Mouse (Mus musculus) C2C12 (cell line): Measurements from ENCODE around the gene Cmss1.

Experiments
- CEBPB ChIP-seq: IDR thresholded peaks from one replicate; pipeline ENCODE4 v1.6.1; 2011; ENCODE audit warnings: low read depth, mild to moderate bottlenecking, control low read depth, moderate library complexity
- CTCF ChIP-seq: IDR thresholded peaks from one replicate; pipeline ENCODE4 v1.5.1; 2011; ENCODE audit not compliant: control insufficient read depth, insufficient read depth, insufficient read length
- FOSL1 ChIP-seq: IDR thresholded peaks from one replicate; pipeline ENCODE4 v1.8.0; 2011; ENCODE audit warnings: mild to moderate bottlenecking, low read length; ENCODE audit not compliant: poor library complexity, insufficient read depth, severe bottlenecking
- MAX ChIP-seq: IDR thresholded peaks from one replicate; pipeline ENCODE4 v1.6.1; 2011; ENCODE audit warnings: mild to moderate bottlenecking, control low read depth
- MYOD1 ChIP-seq: IDR thresholded peaks from one replicate; pipeline ENCODE4 v1.6.1; 2011; ENCODE audit warnings: low read depth; ENCODE audit not compliant: control insufficient read depth, insufficient read length
- MYOG ChIP-seq: IDR thresholded peaks from one replicate; pipeline ENCODE4 v1.6.1; 2011; ENCODE audit not compliant: control insufficient read depth, insufficient read length; ENCODE audit errors: extremely low read depth
- USF1 ChIP-seq: IDR thresholded peaks from one replicate; pipeline ENCODE4 v1.6.1; 2011; ENCODE audit warnings: low read depth, mild to moderate bottlenecking, control low read depth, moderate library complexity

DNA sequence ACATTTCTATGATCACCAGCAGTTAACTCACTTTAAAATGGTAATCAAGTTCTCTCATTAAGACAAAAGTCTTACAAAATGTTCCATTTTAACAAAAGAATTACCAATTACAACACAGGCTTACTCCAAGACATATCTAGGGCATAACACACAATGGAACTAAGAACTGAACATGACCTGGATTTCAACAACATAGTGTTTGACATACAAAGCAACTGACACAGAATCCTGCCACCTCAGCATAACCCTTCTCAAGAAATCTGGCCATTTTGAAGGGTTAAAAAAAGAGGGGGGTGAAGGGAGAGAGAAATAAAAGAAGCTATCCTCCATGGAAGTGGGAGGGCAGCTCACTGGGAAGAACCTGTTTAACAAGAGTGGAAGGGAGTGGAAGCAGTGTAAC is 5.6 kb downstream of the Cmss1 start:
- TF ChIP-seq MYOG (no peak), CTCF (no peak), FOSL1 (no peak), USF1 (no peak), MAX (no peak), MYOD1 (no peak), CEBPB (no peak)
